Mouse (Mus musculus): Measurements from ENCODE around the gene Cnpy2.
"Not testable (repeated sequence)": the region's sequence is repeated elsewhere in the genome, so short reads cannot be mapped to it uniquely, and the experiment has no call there.

Cnpy2 gene

GRCm38 (mm10) chr10:128322141-128323108 lies at the start of gene Cnpy2:
Gene Cnpy2, plus strand, starts transcription at chr10:128322459.
- DNase-seq (ENCODE audit: low spot score) = peak; percentile 83

- DNase-seq (ENCODE audit: low spot score) = not testable (repeated sequence)
Observed at GRCm38 (mm10) chr10:128272819-128273439, 49.3 kb upstream of the Cnpy2 start.

GRCm38 (mm10) chr10:128275374-128275773 lies 46.9 kb upstream of the Cnpy2 start:
- not testable (repeated sequence) for DNase-seq (ENCODE audit: low spot score)

- no peak for DNase-seq (ENCODE audit: low spot score)
Observed at GRCm38 (mm10) chr10:128278158-128278557, 44.1 kb upstream of the Cnpy2 start.

GRCm38 (mm10) chr10:128280943-128281342 lies 41.3 kb upstream of the Cnpy2 start:
- no peak for DNase-seq (ENCODE audit: low spot score)

- no peak for DNase-seq (ENCODE audit: low spot score)
Observed at GRCm38 (mm10) chr10:128281682-128282081, 40.6 kb upstream of the Cnpy2 start.

GRCm38 (mm10) chr10:128282886-128283450 lies 39.3 kb upstream of the Cnpy2 start:
- DNase-seq (ENCODE audit: low spot score) = no peak

GRCm38 (mm10) chr10:128283604-128284579 lies 38.4 kb upstream of the Cnpy2 start:
- peak; percentile 53 for DNase-seq (ENCODE audit: low spot score)

GRCm38 (mm10) chr10:128290594-128290993 lies 31.7 kb upstream of the Cnpy2 start:
- DNase-seq (ENCODE audit: low spot score) = not testable (repeated sequence)

- no peak for DNase-seq (ENCODE audit: low spot score)
Observed at GRCm38 (mm10) chr10:128296370-128297090, 25.7 kb upstream of the Cnpy2 start.

- DNase-seq (ENCODE audit: low spot score) = no peak
Observed at GRCm38 (mm10) chr10:128297221-128297620, 25.0 kb upstream of the Cnpy2 start.

- no peak for DNase-seq (ENCODE audit: low spot score)
Observed at GRCm38 (mm10) chr10:128297622-128298021, 24.6 kb upstream of the Cnpy2 start.

GRCm38 (mm10) chr10:128298243-128298642 lies 24.0 kb upstream of the Cnpy2 start:
- no peak for DNase-seq (ENCODE audit: low spot score)

- DNase-seq (ENCODE audit: low spot score) = no peak
Observed at GRCm38 (mm10) chr10:128298702-128299171, 23.5 kb upstream of the Cnpy2 start, which contains the start of gene Il23a. Gene Il23a, minus strand, starts transcription at chr10:128298752.

- no peak for DNase-seq (ENCODE audit: low spot score)
Observed at GRCm38 (mm10) chr10:128302357-128302756, 19.9 kb upstream of the Cnpy2 start.

- DNase-seq (ENCODE audit: low spot score) = no peak
Observed at GRCm38 (mm10) chr10:128302785-128303125, 19.5 kb upstream of the Cnpy2 start.

GRCm38 (mm10) chr10:128303126-128304021 lies 18.9 kb upstream of the Cnpy2 start, which contains the start of gene Pan2:
Gene Pan2, plus strand, starts transcription at chr10:128303335.
- DNase-seq (ENCODE audit: low spot score) = peak; percentile 99

- no peak for DNase-seq (ENCODE audit: low spot score)
Observed at GRCm38 (mm10) chr10:128309654-128310053, 12.6 kb upstream of the Cnpy2 start.

GRCm38 (mm10) chr10:128310177-128310576 lies 12.1 kb upstream of the Cnpy2 start:
- no peak for DNase-seq (ENCODE audit: low spot score)

- DNase-seq (ENCODE audit: low spot score) = no peak
Observed at GRCm38 (mm10) chr10:128310902-128311301, 11.4 kb upstream of the Cnpy2 start.
